Mouse (Mus musculus) MEL (cell line): ENCODE results near the gene Ypel5.

ENCODE experiments used
- CTCF ChIP-seq, 3 experiments: IDR thresholded peaks in 2 of 3; conservative IDR thresholded peaks in 1 of 3; 2 replicates each; pipeline ENCODE4 v1.5.1; 2011 to 2012; ENCODE audit warnings: low read length in 3 of 3, low read depth in 2 of 3, mild to moderate bottlenecking in 2 of 3, improper control_type of control experiment in 1 of 3, inconsistent platforms in 1 of 3, mixed read lengths in 1 of 3, moderate library complexity in 1 of 3; ENCODE audit not compliant: control insufficient read depth in 1 of 3, insufficient read depth in 1 of 3, poor library complexity in 1 of 3, severe bottlenecking in 1 of 3
- EP300 ChIP-seq, 2 experiments: IDR thresholded peaks; 2 replicates each; pipeline ENCODE4 v1.6.1; 2011; ENCODE audit warnings: improper control_type of control experiment in 2 of 2, low read length in 2 of 2, low read depth in 1 of 2, mild to moderate bottlenecking in 1 of 2
- HCFC1 ChIP-seq: IDR thresholded peaks from 2 replicates; pipeline ENCODE4 v1.6.1; 2012; ENCODE audit warnings: low read depth, mild to moderate bottlenecking, inconsistent platforms, low read length, improper control_type of control experiment, moderate library complexity
- MAFK ChIP-seq: IDR thresholded peaks from 2 replicates; pipeline ENCODE4 v1.6.1; 2011; ENCODE audit warnings: low read depth, mild to moderate bottlenecking, low read length, improper control_type of control experiment, borderline replicate concordance
- POLR2A ChIP-seq, 2 experiments: IDR thresholded peaks; 2 replicates each; pipeline ENCODE4 v1.6.1; 2011 to 2012; ENCODE audit warnings: low read length in 2 of 2, mild to moderate bottlenecking in 2 of 2, control low read depth in 1 of 2, improper control_type of control experiment in 1 of 2, low read depth in 1 of 2, moderate library complexity in 1 of 2; ENCODE audit not compliant: control insufficient read depth in 1 of 2, insufficient read depth in 1 of 2, poor library complexity in 1 of 2
- POLR2AphosphoS2 ChIP-seq: IDR thresholded peaks from 2 replicates; pipeline ENCODE4 v1.6.1; 2011; ENCODE audit warnings: low read length, improper control_type of control experiment
- UBTF ChIP-seq: IDR thresholded peaks from 2 replicates; pipeline ENCODE4 v1.6.1; 2012; ENCODE audit warnings: low read depth, mild to moderate bottlenecking, inconsistent platforms, low read length, improper control_type of control experiment, moderate library complexity, borderline replicate concordance; ENCODE audit not compliant: insufficient read depth

- TF ChIP-seq CTCF (IDR thresholded peaks at IDR 0.05 in 2 of 3, conservative IDR thresholded peaks at IDR 0.05 in 1 of 3; ENCODE audit: control insufficient read depth in 1 of 3, insufficient read depth in 1 of 3, low read depth in 2 of 3, low read length in 3 of 3, poor library complexity in 1 of 3, severe bottlenecking in 1 of 3) = no peak
- no peak for TF ChIP-seq HCFC1
- no peak for TF ChIP-seq MAFK
- TF ChIP-seq UBTF = no peak
- no peak for TF ChIP-seq POLR2A (IDR thresholded peaks at IDR 0.05; ENCODE audit: control insufficient read depth in 1 of 2, insufficient read depth in 1 of 2, low read depth in 1 of 2, low read length in 2 of 2, poor library complexity in 1 of 2)
- no peak for TF ChIP-seq POLR2AphosphoS2
- TF ChIP-seq EP300 (IDR thresholded peaks at IDR 0.05; ENCODE audit: low read depth in 1 of 2, low read length in 2 of 2) = no peak
These were observed 42.7 kb downstream of the Ypel5 start for GRCm38 (mm10) chr17:72878979-72879378.
